Mouse (Mus musculus) embryonic facial prominence, embryonic 15.5 days (tissue): ENCODE data around the gene Ang5. TPM values are rescaled to one million over a fixed set of nuclear protein-coding genes. Genes with fewer than 3 reads are reported as not detected.
"Not testable (repeated sequence)": the region's sequence is repeated elsewhere in the genome, so short reads cannot be mapped to it uniquely, and the experiment has no call there.

Source experiments
- ATAC-seq: fragments of 200-750 bp; cut with Nextera tagmentation; 2 replicates; pipeline ENCODE4 v1.8.0; 2017; ENCODE audit warnings: low read depth, moderate TSS enrichment; ENCODE audit not compliant: insufficient number of reproducible peaks, low FRiP score, low TSS enrichment
- H3K27ac ChIP-seq: fragments of 300-500 bp; sonication (generic); replicated peaks from 2 replicates; pipeline ENCODE4 v1.5.1; 2015; ENCODE audit warnings: mild to moderate bottlenecking, inconsistent platforms
- H3K27me3 ChIP-seq: fragments of 300-500 bp; sonication (generic); 2 replicates; pipeline ENCODE4 v1.6.1; 2015; ENCODE audit warnings: inconsistent platforms
- H3K36me3 ChIP-seq: fragments of 300-500 bp; sonication (generic); 2 replicates; pipeline ENCODE4 v1.6.1; 2015; ENCODE audit warnings: mild to moderate bottlenecking, inconsistent platforms
- H3K4me1 ChIP-seq: fragments of 300-500 bp; sonication (generic); 2 replicates; pipeline ENCODE4 v1.6.1; 2015; ENCODE audit warnings: inconsistent platforms
- H3K4me2 ChIP-seq: fragments of 300-500 bp; sonication (generic); replicated peaks from 2 replicates; pipeline ENCODE4 v1.6.1; 2015; ENCODE audit warnings: mild to moderate bottlenecking, inconsistent platforms
- H3K4me3 ChIP-seq: fragments of 300-500 bp; sonication (generic); replicated peaks from 2 replicates; pipeline ENCODE4 v1.5.1; 2015; ENCODE audit warnings: mild to moderate bottlenecking, inconsistent platforms
- H3K9ac ChIP-seq: fragments of 300-500 bp; sonication (generic); 2 replicates; pipeline ENCODE4 v1.6.1; 2015; ENCODE audit warnings: inconsistent platforms
- H3K9me3 ChIP-seq: fragments of 300-500 bp; sonication (generic); replicated peaks from 2 replicates; pipeline ENCODE4 v1.6.1; 2016; ENCODE audit warnings: inconsistent platforms
- WGBS: fragments of 180-500 bp; shearing (Covaris S2); methylation state at CpG from one replicate; pipeline ENCODE4 v1.1.7; 2015; 5-methylcytosine and 5-hydroxymethylcytosine counted together
- polyA plus RNA-seq: library from polyadenylated mRNA; unstranded; fragments of >200 nt; fragmentation: Nextera tagmentation; extraction: Ambion mirVana; gene quantifications from 2 replicates; pipeline ENCODE4 v1.2.1, GENCODE M21; 2015

The Ang5 gene
- polyA plus RNA-seq = not detected in 2 replicates

DNA sequence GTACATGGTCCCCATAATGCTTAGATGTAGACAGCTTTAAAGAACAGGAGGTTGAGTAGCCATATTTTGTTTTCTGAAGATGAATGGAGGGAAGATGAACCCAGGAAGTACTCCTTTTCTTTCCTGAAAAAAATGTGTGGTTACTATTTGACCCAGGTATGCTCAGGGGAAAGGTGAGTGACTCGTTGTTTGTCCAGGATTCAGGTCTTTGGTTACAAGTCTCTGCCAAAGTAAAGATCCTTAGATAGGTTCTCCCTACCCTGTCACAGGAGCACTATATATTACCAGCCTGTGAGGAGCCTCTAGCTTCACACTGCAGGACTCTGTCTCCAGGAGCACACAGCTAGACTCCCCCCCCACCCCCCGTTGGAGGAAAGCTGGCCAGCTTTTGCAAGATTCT lies at the start of gene Ang5:
Gene Ang5 (plus strand): TSS at position 301 of the 400 bp plus-strand sequence.
- H3K27ac ChIP-seq, H3K9me3 ChIP-seq, H3K36me3 ChIP-seq, ATAC-seq, H3K4me1 ChIP-seq, H3K4me3 ChIP-seq, H3K9ac ChIP-seq, H3K27me3 ChIP-seq, H3K4me2 ChIP-seq: not testable (repeated sequence)
- WGBS = no CpG with 5 or more reads among the region's 2 CpGs

DNA sequence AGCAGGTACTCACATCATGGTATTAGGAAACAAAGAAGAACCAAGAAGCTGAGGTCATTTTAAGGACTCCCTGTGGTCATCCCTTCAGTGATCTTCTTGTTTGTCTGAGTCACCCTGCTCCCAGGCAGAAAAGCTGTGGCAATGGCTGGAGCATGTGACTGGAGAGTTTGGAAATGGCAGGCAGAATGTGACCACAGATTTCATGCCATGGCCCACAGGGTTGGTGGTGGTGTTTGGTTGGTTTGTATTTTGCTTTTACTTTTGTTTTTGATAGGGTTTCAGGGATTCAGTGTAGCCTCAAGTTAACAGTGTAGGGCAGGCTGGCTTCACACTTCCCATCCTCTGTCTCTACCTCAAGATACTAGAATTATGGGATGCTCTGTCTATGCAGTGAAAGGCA lies 38.7 kb upstream of the Ang5 start:
- not testable (repeated sequence) for ATAC-seq, H3K4me1 ChIP-seq, H3K27me3 ChIP-seq, H3K9ac ChIP-seq, H3K4me3 ChIP-seq, H3K36me3 ChIP-seq, H3K4me2 ChIP-seq, H3K27ac ChIP-seq, H3K9me3 ChIP-seq

DNA sequence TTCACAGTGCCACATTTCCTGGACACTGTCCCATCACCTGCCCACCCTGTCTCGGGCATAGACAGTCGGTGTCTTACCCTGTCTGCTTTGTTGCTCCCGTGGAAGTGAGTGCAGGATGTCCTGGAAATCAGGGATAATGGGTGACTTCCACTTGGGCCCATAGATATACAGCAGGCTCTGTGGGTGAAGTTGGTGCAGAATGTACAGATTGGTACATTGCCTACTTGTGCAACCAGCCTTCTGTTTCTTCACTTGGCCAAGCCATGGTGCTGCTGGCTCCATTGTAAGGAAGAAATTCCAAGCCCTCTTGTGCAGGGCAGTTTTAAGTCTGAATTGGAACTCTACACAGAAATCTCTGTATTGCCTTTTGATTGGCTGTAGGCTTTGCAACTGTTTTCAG lies 33.4 kb upstream of the Ang5 start, which contains the start of gene Ear10:
Gene Ear10 (minus strand): TSS at position 101 of the 400 bp plus-strand sequence.
- WGBS = 84% methylated on average over 3 of the region's 3 CpGs
- H3K9me3 ChIP-seq = not testable (repeated sequence)

DNA sequence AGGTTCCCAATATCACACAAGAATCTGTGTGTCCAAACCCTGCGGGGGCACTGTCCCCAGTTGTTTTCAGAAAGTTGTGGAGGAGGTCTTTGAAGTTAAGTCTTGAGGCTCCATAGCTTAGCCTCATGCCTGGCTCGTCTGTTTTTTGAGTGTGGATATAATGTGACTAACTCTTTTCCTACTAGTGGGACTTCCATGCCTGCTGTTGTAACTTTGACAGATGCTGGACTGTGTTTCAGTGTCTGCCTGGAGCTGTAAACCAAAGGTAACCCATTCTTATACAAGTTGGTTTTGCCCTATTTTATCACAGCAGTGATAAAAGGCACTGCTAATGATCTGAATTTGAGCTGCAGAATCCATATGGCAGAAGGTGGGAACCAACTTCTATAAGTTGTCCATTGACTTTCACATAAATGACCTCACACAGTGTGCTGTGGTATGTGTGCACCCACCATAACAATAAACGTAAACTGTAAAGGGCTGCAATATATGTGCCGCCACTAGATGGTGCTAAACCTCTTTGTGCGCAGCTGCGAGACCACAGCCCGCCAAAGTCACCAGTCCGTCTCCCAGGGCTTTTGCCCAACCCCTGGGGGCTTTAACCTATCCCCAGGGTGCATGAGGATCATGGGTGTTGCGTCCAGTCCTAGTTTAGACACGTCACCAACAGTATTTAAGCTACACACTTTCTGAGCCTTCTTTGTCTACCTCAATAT lies 32.0 kb upstream of the Ang5 start, which contains the start of gene Gm8113:
Gene Gm8113 (plus strand): TSS at position 703 of the 716 bp plus-strand sequence.
- H3K9ac ChIP-seq, H3K27me3 ChIP-seq, H3K4me1 ChIP-seq, H3K36me3 ChIP-seq, H3K9me3 ChIP-seq: not testable (repeated sequence)
- H3K27ac ChIP-seq = peak within 1 kb of the TSS; percentile 89
- peak within 1 kb of the TSS; percentile 55 for H3K4me3 ChIP-seq
- peak within 1 kb of the TSS; percentile 35 for H3K4me2 ChIP-seq
- ATAC-seq = peak; percentile 79; the same call in 1 of the 2 replicates
- WGBS = 7% methylated on average over 10 of the region's 10 CpGs

More for the DNA sequence above, 33.4 kb upstream of the Ang5 start, which contains the start of gene Ear10:
- H3K27ac ChIP-seq, ATAC-seq, H3K4me3 ChIP-seq, H3K4me2 ChIP-seq, H3K4me1 ChIP-seq, H3K36me3 ChIP-seq, H3K27me3 ChIP-seq, H3K9ac ChIP-seq: not testable (repeated sequence)

DNA sequence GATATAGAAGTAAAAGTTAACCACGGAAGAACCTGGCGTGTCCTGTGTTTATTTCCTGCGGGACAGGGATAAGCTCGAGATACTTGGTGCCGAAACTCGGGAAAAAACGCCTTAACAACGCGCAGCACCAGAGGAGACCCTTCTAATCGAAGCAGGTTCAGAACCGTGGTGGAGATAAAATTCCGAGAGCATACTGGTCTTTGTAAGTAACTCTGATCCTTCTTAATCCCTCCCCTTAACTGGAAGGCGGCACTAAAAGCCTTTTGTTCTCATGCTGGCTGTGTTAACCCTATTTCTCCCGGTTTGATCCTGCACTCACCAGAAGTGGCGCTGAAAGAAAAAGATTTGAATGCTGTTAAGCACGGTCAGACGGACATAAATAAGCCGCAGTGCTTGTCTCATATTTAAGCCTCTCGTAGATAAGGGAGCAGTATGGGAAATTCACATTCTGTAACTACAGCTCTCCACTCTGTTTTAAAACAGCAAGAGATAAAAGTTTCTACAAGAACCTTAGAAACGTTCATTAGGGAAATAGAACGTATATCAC lies 31.4 kb upstream of the Ang5 start:
- H3K4me1 ChIP-seq, ATAC-seq, H3K27me3 ChIP-seq, H3K9me3 ChIP-seq, H3K9ac ChIP-seq, H3K36me3 ChIP-seq: not testable (repeated sequence)
- WGBS = 6% methylated on average over 21 of the region's 21 CpGs
- Histone ChIP-seq H3K4me3 (peak overlapping the region; percentile 55), H3K4me2 (peak overlapping the region; percentile 35), H3K27ac (peak overlapping the region; percentile 89)

DNA sequence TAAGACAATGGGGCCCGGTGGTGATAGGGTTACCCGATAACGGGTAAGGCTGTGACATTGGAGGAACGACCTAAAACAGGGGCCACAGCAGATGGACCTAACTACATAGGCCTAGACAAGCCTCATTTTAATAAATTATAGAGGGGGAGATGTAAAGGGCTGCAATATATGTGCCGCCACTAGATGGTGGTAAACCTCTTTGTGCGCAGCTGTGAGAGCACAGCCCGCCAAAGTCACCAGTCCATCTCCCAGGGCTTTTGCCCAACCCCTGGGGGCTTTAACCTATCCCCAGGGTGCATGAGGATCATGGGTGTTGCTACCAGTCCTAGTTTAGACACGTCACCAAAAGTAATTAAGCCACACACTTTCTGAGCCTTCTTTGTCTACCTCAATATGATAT lies 23.9 kb upstream of the Ang5 start:
- not testable (repeated sequence) for H3K4me2 ChIP-seq, H3K36me3 ChIP-seq, H3K9ac ChIP-seq, H3K4me3 ChIP-seq, H3K9me3 ChIP-seq, H3K4me1 ChIP-seq, H3K27me3 ChIP-seq, ATAC-seq, H3K27ac ChIP-seq
- WGBS = 15% methylated on average over 8 of the region's 8 CpGs

DNA sequence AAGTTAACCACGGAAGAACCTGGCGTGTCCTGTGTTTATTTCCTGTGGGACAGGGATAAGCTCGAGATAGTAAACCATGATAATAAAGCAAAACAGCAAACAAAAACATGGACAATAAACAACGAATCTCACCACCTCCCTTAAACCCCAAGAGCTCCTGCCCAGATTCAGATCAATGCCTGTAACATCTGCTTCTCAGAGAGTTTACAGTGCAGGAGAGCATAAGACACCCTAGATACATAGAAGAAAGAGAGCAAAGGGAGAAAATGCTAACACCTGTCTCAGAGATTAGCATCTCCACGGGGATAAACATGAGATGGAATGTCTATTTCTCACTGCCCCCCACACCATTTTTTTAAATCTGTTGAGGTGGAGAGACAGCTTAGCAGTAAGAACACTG lies 23.5 kb upstream of the Ang5 start:
- H3K27ac ChIP-seq, ATAC-seq, H3K36me3 ChIP-seq, H3K9ac ChIP-seq, H3K4me3 ChIP-seq, H3K9me3 ChIP-seq, H3K4me2 ChIP-seq, H3K4me1 ChIP-seq, H3K27me3 ChIP-seq: not testable (repeated sequence)
- 40% methylated on average over 5 of the region's 5 CpGs for WGBS

DNA sequence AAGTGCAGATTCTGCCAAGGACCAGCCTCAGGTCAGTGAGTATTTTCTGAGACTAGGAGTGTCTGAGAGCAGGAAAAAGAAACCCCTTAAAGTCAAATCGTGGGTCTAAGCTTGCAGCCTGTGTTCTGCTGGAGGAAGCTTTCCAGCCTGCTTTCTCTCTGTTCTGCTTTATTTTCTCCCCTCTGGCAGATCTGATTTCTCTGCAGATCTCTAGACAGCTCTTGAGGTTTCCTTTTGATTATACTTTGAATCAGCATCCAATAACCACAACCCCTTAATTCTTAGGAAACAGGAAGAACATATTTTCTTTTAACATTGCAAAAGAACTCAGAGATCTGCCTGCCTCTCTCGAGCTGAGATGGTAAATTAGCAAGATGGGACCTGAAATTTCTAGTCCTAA lies 3.5 kb upstream of the Ang5 start:
- H3K9ac ChIP-seq, H3K27me3 ChIP-seq, H3K4me3 ChIP-seq, H3K9me3 ChIP-seq, H3K4me2 ChIP-seq, H3K27ac ChIP-seq, H3K4me1 ChIP-seq, H3K36me3 ChIP-seq: not testable (repeated sequence)
- 13% methylated on average over 2 of the region's 2 CpGs for WGBS
- ATAC-seq = peak; percentile 51; the same call in 1 of the 2 replicates

DNA sequence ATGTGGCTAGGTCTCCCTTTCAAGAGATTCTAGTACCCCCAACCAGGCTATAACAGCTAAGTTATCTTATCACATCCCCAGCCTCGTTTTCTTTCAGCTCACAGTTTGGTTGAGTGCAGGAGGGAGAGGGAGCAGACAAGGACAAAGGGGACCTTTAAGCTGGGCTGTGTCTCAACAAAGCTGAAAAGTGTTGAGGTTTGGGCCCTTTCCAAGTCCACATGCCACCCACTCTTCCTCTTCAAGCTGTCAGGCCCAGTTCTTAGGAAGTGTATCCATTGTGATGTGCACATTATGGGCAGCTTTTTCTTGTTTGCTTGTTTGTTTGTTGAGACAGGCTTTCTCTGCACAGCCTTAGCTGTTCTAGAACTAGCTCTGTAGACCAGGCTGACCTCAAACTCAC lies 1.8 kb upstream of the Ang5 start:
- H3K9me3 ChIP-seq, H3K4me1 ChIP-seq, ATAC-seq, H3K27me3 ChIP-seq, H3K27ac ChIP-seq, H3K36me3 ChIP-seq, H3K4me2 ChIP-seq, H3K4me3 ChIP-seq, H3K9ac ChIP-seq: not testable (repeated sequence)
- WGBS = no CpG with 5 or more reads among the region's 1 CpGs

DNA sequence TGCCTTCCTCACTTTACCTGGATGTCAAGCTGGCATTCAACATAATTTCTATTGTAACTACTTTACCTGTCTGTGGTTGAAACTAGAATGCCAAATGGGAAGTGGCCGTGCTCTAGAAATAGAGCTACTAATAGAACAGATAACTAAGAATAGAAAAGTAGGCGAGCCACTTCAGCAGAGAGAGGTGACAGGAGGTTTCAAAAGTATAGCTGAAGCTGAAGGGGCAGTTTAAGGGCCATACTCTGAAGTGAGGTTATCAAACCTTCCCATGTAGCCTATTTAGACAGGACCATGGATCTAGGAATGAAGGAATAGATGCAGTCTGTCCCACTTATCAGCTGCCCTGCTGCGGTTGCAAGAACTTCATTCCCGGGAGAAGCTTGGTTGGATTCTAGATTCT lies 26.6 kb downstream of the Ang5 start:
- Histone ChIP-seq H3K4me3 (no peak overlapping the region), H3K27me3 (no peaks in the 10 kb centered on the region), H3K36me3 (no peaks in the 10 kb centered on the region), H3K9ac (no peak overlapping the region), H3K4me2 (no peak overlapping the region), H3K9me3 (no peaks in the 10 kb centered on the region), H3K27ac (no peak overlapping the region), H3K4me1 (no peaks in the 10 kb centered on the region)
- no peak for ATAC-seq
- WGBS = 67% methylated on average over 4 of the region's 4 CpGs

DNA sequence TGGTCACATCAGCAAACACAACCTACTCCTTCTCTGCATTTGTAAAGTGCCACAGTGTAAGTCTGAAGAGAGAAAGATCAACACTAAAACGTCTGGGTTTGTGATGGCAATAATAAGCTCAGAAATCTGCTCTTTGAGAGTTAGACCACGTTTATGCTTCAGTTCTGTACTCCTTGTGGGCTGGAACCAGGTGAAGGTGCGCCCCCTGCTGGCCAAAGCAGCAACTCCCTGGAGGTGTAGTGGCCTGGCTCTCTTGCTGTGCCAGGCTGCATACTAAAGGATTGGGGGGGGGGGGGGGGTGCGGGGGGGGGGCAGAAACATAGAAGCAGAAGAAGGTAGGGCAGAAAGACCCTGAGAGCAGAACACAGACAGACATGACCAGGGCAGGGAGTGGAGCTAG lies 27.0 kb downstream of the Ang5 start:
- Histone ChIP-seq H3K4me2 (no peak overlapping the region), H3K9me3 (no peaks in the 10 kb centered on the region), H3K9ac (no peak overlapping the region), H3K36me3 (no peaks in the 10 kb centered on the region), H3K27me3 (no peaks in the 10 kb centered on the region), H3K27ac (no peak overlapping the region), H3K4me1 (no peaks in the 10 kb centered on the region), H3K4me3 (no peak overlapping the region)
- whole genome bisulfite sequencing = under 1% methylated on average over 4 of the region's 4 CpGs
- ATAC-seq = no peak

DNA sequence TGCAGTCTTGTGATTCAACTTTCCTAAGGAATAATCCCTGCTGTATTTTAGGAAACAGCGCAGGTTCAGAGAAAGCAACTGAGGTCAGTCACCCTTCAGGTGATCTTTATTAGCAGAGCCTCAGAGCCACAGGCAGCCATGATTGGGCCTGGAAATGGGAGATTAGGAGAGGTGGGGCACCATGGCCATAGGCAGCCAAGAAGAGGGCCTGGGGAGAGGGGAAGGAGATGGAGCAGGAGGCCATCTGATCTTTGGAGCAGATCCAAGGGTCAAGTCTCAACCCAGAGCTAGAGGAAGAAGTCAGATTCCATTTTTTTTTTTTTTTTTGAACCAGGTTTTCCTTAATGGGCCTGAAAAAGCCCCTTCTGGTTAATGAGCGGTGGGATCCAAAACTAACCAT lies 29.3 kb downstream of the Ang5 start:
- H3K36me3 ChIP-seq = no peaks in the 10 kb centered on the region
- H3K4me2 ChIP-seq = no peak overlapping the region
- no peak overlapping the region for H3K9ac ChIP-seq
- H3K4me1 ChIP-seq = no peaks in the 10 kb centered on the region
- WGBS = 86% methylated on average over 2 of the region's 2 CpGs
- ATAC-seq = no peak
- no peak overlapping the region for H3K4me3 ChIP-seq
- H3K27ac ChIP-seq = no peak overlapping the region
- no peaks in the 10 kb centered on the region for H3K9me3 ChIP-seq
- no peaks in the 10 kb centered on the region for H3K27me3 ChIP-seq
